Mouse (Mus musculus): ENCODE results near the gene 4931406P16Rik.

The 4931406P16Rik gene

GRCm38 (mm10) chr7:34250738-34251137 is 62.6 kb downstream of the 4931406P16Rik start, which contains the start of gene Gm6096:
TSS of gene Gm6096 (plus strand) at chr7:34251038.
- no peak for DNase-seq (ENCODE audit: low spot score in 2 of 2)

GRCm38 (mm10) chr7:34246870-34247499 is 66.4 kb downstream of the 4931406P16Rik start:
- no peak for DNase-seq (ENCODE audit: low spot score in 2 of 2)

GRCm38 (mm10) chr7:34242176-34242575 is 71.2 kb downstream of the 4931406P16Rik start:
- no peak for DNase-seq (ENCODE audit: low spot score in 2 of 2)

- DNase-seq (ENCODE audit: low spot score in 2 of 2), result no peak
Observed at GRCm38 (mm10) chr7:34238086-34238485, 75.3 kb downstream of the 4931406P16Rik start.

GRCm38 (mm10) chr7:34235602-34236001 is 77.7 kb downstream of the 4931406P16Rik start:
- no peak for DNase-seq (ENCODE audit: low spot score in 2 of 2)

- DNase-seq (ENCODE audit: low spot score in 2 of 2), result no peak
Observed at GRCm38 (mm10) chr7:34234610-34235561, 78.5 kb downstream of the 4931406P16Rik start.

GRCm38 (mm10) chr7:34233909-34234609 is 79.3 kb downstream of the 4931406P16Rik start:
- peak; percentile 100 for DNase-seq (ENCODE audit: low spot score in 2 of 2)

GRCm38 (mm10) chr7:34232785-34233725 is 80.3 kb downstream of the 4931406P16Rik start:
- DNase-seq (ENCODE audit: low spot score in 2 of 2), result no peak

- DNase-seq (ENCODE audit: low spot score in 2 of 2), result peak; percentile 73
Observed at GRCm38 (mm10) chr7:34230116-34230515, 83.2 kb downstream of the 4931406P16Rik start, which contains the start of gene Gpi1. TSS of gene Gpi1 (minus strand) at chr7:34230336.

GRCm38 (mm10) chr7:34229691-34230111 is 83.7 kb downstream of the 4931406P16Rik start:
- DNase-seq (ENCODE audit: low spot score in 2 of 2), result peak; percentile 74 to 78

- DNase-seq (ENCODE audit: low spot score in 2 of 2), result no peak
Observed at GRCm38 (mm10) chr7:34229153-34229552, 84.2 kb downstream of the 4931406P16Rik start.

- no peak for DNase-seq (ENCODE audit: low spot score in 2 of 2)
Observed at GRCm38 (mm10) chr7:34228641-34229040, 84.7 kb downstream of the 4931406P16Rik start.

- DNase-seq (ENCODE audit: low spot score in 2 of 2), result no peak
Observed at GRCm38 (mm10) chr7:34226846-34227245, 86.5 kb downstream of the 4931406P16Rik start.

- DNase-seq (ENCODE audit: low spot score in 2 of 2), result peak; percentile 41 to 61
Observed at GRCm38 (mm10) chr7:34226086-34226485, 87.3 kb downstream of the 4931406P16Rik start.

- no peak for DNase-seq (ENCODE audit: low spot score in 2 of 2)
Observed at GRCm38 (mm10) chr7:34224308-34224707, 89.0 kb downstream of the 4931406P16Rik start.

- DNase-seq (ENCODE audit: low spot score in 2 of 2), result no peak
Observed at GRCm38 (mm10) chr7:34222340-34222739, 91.0 kb downstream of the 4931406P16Rik start.

- no peak for DNase-seq (ENCODE audit: low spot score in 2 of 2)
Observed at GRCm38 (mm10) chr7:34221594-34222250, 91.6 kb downstream of the 4931406P16Rik start.

GRCm38 (mm10) chr7:34218496-34218895 is 94.9 kb downstream of the 4931406P16Rik start:
- no peak for DNase-seq (ENCODE audit: low spot score in 2 of 2)

- no peak for DNase-seq (ENCODE audit: low spot score in 2 of 2)
Observed at GRCm38 (mm10) chr7:34216474-34216873, 96.9 kb downstream of the 4931406P16Rik start.

GRCm38 (mm10) chr7:34215481-34215880 is 97.9 kb downstream of the 4931406P16Rik start:
- no peak for DNase-seq (ENCODE audit: low spot score in 2 of 2)
